Mouse (Mus musculus) v-Abl transformed pro-B cells (cell line): ENCODE measurements at regions not wholly inside any gene's neighbourhood (a gene's known extent, or its start where the extent isn't known, plus 50 kb on each side); places are given as distances from the start of the nearest gene placed in this dataset.

ENCODE experiments used
- in situ Hi-C, 2 experiments: fragments of 400-800 bp; cut with MboI; formaldehyde crosslinking; loops; one replicate each; pipeline ENCODE4 v1.15.1; 2025; ENCODE audit not compliant: unreplicated experiment in 2 of 2

DNA sequence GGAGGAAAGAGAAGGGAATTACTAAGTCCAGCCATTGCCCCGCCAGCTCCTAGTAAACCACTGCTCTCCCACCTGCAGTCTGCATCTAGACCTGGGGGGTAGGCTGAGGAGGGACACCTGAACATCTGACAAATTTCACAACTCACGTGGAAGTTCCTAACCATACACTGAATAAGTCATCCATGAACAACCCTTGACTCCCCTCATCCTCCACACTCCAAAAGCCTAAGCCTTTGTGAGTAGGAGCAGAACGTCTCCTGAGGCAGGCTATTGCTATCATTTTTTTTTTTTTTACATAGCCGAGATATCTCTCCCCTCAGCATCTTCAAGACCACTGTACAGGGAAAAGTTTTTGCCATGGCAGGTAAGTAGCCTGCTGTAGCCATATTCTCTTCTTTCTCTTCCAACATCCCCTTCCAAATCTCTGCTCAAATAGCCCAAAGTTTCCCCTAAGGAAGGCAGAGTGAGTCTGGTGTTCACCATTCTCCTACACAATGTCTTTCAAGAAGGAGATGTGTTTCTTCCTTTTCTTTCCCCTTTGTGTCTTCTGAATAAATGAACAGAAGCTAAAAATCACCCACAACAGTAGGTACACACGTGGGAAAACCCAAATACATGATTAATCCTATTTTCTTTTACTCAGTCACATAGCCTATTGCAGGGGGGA is 109.7 kb downstream of the A730009L09Rik start:
- in situ Hi-C loops: loop anchor here in 1 of 2 experiments (10.0 kb wide), 1 partner anchor 80 kb away; no protein-coding TSS in a partner anchor

DNA sequence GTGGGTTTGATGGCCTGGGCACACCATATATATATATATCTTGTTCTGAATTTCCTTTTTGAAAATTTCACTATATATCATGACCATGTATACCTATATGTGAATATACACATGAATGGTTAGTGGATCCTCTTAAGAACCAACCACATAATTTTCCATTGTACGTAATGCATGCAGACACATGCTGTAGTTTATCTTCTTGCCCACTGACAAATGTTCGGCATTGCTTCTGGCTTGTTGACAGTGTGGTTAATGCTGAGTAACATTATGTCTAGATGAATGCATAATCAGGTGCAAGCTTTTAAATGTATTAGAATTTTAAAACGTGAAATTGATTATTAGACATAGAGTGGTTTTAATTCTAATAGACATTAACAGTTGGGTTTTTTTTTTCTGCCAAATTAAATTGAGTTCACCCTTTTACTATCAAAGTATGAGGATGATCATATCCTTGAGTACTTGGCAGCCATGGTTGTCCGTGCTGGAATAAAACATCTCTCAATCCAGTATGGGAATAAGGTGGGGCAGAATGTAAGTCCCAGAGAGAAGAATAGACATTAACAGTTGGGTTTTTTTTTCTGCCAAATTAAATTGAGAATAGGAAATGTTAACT is 110.3 kb downstream of the A730009L09Rik start:
- in situ Hi-C loops: loop anchor here in 1 of 2 experiments (10.0 kb wide), 1 partner anchor 80 kb away; no protein-coding TSS in a partner anchor

DNA sequence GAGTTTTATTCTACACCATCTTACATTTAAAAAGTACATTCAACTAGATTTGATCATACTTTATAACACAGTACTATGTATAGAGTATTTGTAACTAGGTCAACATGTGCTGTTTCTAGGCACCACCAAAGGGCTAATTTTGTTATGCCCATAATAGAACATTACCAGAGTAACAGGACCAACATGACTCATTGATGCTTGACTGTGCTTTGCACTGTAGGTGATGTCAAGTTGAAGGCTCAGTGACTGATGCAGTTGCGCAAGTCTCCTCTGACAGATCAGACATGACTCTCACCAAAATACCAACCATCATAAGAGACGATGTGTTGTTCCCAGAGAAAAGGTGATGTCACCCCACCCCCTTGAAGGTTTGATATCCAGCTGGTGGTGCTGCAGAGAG is 108.5 kb downstream of the Mrpl39 start:
- in situ Hi-C loops: loop anchor here in 1 of 2 experiments (10.0 kb wide), 1 partner anchor 78 kb away; no protein-coding TSS in a partner anchor

DNA sequence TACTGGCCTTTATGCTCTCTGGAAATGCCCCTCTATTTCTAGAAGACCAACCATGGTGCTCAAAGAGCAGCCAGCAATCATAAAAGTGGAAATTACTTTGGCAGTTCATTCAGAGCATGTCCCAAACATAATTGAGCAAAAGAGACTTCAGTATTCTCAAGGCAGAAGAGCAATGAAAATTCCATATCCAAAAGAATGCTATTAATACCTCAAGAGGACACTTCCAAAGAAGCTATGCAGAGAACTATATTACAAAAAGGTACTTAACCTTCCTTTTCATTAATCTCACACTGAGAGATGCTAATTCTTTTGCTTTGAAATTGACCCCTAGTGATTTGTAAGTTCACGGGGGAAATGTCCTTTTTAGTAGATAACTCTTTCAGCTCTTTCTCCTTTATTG is 105.7 kb downstream of the Mrpl39 start:
- in situ Hi-C loops: loop anchor here in 1 of 2 experiments (10.0 kb wide), 1 partner anchor 75 kb away; no protein-coding TSS in a partner anchor

DNA sequence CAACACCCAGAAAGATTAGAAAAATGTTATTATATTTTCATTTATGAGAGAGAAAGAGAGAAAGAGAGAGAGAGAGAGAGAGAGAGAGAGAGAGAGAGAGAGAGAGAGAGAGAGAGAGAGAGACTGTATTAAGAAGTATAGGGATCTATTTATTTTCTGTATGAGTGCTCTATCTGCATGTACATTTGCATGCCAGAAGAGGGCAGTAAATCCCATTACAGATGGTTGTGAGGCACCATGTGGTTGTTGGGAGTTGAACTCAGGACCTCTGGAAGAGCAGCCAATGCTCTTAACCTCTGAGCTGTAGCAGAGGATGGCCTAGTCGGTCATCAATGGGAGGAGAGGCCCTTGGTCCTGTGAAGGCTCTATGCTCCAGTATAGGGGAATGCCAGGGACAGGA is 91.1 kb downstream of the Mrpl39 start:
- in situ Hi-C loops: loop anchor here in 1 of 2 experiments (10.0 kb wide), 1 partner anchor 90 kb away; the partner anchor contains the start of gene Mrpl39

DNA sequence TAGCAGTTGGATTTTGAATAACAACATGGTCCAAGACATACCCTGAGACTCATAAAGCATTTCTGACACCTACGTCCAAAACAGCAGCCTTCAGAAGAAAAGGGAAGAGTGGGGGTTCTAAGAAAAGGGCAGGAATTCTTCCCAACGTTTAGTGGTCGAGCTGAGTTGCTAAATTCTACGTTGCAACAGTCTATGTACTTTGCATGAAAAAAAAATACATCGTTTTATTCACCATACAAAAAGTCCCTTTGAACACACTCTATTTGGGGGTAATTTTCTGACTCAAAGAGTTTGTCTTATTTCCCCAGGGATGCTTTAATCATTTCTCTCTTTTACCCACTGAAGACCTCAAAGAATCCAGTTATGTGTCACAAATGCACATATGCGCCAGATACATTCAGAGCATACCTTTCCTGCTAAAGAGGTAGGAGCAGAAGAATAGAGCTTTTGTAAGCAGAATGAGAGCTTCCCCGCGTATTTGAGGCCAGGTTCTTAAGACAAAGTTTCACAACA is 89.3 kb downstream of the Mrpl39 start:
- in situ Hi-C loops: loop anchor here in 1 of 2 experiments (10.0 kb wide), 1 partner anchor 89 kb away; the partner anchor contains the start of gene Mrpl39

DNA sequence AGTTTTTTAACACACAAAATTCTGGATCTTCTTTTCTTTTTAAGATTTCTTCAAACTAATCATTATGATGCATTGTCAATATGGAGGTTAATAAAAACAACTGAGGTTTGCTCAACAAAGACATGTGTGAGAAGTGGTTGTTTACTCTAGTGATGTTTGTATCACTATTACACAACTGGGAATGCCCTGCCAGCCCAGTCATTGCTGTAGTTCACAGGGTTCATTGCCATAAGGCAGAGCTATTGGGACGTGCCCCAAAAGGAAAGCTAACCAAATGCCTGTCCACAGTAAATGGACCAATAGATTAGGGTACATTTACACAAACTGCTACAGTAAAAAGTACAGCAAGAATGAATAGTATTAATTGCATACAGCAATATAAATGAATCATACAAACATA is 84.9 kb downstream of the Mrpl39 start:
- in situ Hi-C loops: no loop called here

DNA sequence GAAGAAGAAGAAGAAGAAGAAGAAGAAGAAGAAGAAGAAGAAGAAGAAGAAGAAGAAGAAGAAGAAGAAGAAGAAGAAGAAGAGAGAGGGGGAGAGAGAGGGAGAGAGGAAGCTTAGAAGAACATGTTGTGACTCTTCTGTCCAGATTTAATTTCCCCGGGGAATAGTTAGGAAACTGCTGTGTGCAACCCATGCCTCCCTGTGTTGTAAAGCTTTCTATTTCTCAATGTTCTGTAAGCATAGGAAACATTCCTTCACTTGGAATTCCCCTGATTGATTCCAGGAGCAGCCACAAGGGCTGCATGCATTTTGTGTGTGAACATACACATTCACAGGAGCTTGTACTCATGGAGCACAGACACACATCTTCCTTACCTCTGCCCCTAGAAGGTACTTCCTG is 81.7 kb downstream of the Mrpl39 start:
- in situ Hi-C loops: no loop called here

DNA sequence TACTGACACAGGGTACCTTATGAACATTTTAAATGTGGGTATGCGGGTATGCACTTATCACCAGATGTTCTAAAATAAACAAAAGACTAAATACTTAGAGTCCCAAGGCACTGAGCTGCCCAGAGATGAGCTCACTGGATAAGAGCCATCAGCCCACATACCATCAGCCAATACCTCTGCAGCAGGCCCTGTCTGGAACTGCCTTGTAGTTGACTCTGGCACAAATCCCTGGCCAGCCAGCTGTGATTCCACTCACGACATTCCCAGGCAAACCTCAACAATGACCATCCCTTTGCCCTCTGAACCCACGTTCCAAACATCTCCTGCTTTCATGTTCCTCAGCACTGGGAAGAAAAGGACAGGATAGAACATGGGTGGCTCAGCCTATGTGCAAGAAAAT is 73.7 kb downstream of the Mrpl39 start:
- in situ Hi-C loops: no loop called here

DNA sequence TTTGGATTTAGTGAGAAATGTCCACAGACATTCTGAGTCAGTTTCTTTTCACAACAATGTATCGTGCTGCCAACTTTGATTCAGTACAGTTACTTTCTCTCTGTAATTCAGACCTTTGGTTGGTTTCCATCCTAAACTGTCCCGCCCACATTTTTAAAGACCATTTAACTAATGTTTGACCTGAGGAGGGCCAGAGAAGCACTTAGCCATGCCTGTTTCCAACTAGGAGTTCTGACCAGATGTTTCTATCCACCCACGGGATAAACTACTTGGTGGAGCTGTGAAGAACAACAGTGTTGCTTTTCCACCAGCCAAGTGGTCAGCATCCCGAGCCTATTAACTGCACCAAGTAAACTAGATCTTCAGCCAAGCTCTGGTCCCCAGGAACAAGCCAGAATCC is 72.0 kb downstream of the Mrpl39 start:
- in situ Hi-C loops: no loop called here
